Mouse (Mus musculus) spleen, postnatal 0 days (tissue): Measurements from ENCODE around the gene Olfr1224-ps1. TPM values are rescaled to one million over a fixed set of nuclear protein-coding genes. Genes with fewer than 3 reads are reported as not detected.

Source experiments
- polyA plus RNA-seq: library from polyadenylated mRNA; unstranded; fragments of >200 nt; fragmentation: Nextera tagmentation; extraction: Ambion mirVana; gene quantifications from 2 replicates; pipeline ENCODE4 v1.2.1, GENCODE M21; 2015

Gene Olfr1224-ps1
- not detected in 2 replicates for polyA plus RNA-seq

DNA sequence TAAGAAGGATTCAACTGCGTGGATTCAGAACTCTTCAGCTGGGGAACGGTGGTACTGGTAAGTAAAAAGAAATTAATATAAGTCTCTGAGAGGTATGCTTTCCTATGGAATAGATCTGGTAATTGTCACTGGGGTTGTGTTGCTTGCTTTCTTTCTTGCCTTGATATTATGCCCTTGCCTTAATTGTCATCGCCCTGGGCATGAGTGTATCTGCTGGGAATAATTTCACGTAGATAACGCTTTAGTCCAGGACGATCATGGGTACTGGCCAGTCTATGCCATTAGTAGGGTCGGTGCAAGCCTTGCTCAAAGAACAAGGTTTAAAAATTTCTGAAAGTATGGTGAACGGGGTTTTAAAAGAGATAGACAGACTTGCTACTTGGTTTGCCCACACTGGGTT, at the start of gene Olfr1224-ps1:
TSS of gene Olfr1224-ps1 (minus strand) at position 101 of the 400 bp plus-strand sequence.

DNA sequence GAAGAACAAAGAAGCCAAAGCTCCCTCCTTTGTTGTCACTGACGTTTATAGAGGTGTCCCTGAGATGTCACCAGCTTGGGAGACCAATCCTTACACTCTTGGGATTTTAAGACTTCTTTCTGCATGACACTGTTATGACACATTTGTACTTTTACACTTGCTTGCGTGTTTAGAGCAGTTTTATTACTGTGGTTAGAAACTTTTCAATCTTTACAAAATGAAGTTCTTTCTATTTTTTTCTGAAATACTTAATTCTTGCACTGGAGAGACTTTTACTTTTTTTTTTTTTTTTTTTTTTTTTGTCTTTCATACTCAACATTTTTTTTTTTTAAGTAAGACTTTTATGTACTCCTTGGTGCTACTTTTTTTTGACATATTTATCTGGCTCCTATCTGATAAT, 36.1 kb upstream of the Olfr1224-ps1 start, which contains the start of gene Olfr1226:
TSS of gene Olfr1226 (minus strand) at position 101 of the 400 bp plus-strand sequence.

DNA sequence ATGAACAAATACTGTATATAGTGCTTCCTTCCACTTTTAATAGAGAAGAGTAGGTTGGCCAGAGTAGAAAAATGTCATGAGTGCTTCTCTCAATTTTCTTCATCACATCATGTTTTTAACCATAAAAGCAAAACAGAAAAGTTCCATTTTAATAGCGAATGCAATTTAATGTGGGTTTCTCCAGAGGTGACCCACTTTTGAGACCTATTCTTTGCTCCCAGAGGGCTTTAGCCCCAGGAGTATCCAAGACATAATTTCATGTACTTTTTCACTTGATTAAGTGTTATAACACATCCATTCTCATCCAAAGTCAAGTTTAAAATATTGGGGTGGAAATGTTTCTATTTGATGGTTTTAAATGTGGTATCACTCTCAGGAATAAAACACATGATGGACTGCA, 10.7 kb upstream of the Olfr1224-ps1 start, which contains the start of gene Olfr1225:
TSS of gene Olfr1225 (minus strand) at position 101 of the 400 bp plus-strand sequence.

DNA sequence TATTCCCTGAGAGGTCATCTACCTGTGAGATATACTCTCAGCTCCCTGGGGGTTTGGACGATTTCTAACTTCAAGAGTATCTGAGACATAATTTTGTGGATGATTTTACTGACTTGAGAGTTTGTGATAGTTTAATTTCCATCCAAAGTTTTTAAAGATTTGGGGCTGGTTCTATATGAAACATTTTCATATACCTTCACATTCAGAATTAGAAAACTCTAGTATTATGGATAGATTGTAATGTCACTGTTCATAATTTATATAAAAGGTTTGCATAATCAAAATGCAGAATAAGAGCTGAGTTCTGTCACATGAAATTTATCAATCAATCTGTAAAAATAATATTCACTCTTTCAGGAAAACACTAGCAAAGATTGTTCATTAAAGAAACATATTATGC, 12.4 kb downstream of the Olfr1224-ps1 start, which contains the start of gene Olfr1223:
TSS of gene Olfr1223 (minus strand) at position 101 of the 400 bp plus-strand sequence.

DNA sequence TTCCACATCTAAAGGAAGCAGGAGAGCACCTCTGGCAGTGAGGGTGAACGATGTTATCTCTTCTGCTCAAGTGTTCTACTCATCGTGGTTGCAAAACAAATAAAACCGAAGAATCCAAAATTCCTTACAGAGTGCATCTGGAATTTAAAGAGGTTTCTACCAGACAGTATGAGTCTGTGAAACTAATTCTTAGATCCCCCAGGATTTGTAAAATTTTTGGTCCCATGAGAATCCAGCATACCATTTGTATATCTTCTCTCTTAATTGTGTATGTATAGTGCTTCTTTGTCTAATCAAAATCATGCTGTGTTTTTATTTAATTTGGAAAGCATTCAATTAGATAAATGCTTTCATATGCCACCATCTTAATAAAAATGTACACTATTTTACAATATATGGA, 30.9 kb downstream of the Olfr1224-ps1 start, which contains the start of gene Olfr1222:
TSS of gene Olfr1222 (minus strand) at position 101 of the 400 bp plus-strand sequence.

DNA sequence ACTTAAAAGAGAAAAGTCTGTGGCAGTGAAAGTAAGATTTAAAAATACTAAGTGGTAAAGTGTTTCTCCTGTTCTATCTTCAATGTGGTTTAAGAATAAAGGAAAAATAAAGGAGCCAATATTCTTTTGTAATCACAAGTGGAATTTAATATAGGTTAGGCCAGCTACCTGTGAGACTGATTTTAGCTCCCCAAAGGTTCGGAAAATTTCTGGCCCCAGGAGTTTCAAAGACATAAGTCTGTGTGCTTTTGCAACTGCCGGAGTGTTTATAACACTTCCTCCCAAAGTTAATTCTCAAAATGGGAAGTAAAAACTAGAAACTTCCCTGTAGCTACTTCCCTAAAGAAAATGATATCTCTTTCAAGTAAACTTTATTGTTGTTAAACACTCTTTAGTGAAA, 46.7 kb downstream of the Olfr1224-ps1 start, which contains the start of gene Olfr1221:
TSS of gene Olfr1221 (minus strand) at position 101 of the 400 bp plus-strand sequence.

DNA sequence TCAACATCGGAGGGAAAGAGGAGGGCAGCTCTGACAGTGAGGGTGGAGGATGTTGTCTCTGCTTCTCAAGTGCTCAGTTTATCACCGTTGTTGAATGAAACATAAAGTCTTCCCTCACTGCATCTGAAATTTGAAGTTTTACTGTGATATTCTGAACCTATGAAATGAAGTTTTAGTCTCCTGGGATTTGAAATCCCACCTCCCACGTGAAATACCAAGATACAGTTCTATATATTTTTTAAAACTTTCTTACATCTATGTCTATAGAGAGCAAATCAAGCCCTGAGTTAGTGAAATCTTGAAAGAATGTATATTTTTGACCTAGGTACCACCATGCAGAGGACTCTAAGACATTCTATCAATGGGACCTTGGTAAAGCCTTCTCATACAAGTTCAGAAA, 57.2 kb downstream of the Olfr1224-ps1 start, which contains the start of gene Olfr1220:
TSS of gene Olfr1220 (minus strand) at position 101 of the 400 bp plus-strand sequence.

Other genes with a start within 250 kb of the Olfr1224-ps1 start
- not detected in 2 replicates for gene Olfr1209, start 248.9 kb downstream of the Olfr1224-ps1 start, polyA plus RNA-seq
- gene Olfr1211, start 226.0 kb downstream of the Olfr1224-ps1 start, polyA plus RNA-seq, result not detected in 2 replicates
- gene Olfr1212, start 210.1 kb downstream of the Olfr1224-ps1 start, polyA plus RNA-seq, result not detected in 2 replicates
- gene Gm13762, start 183.8 kb downstream of the Olfr1224-ps1 start, polyA plus RNA-seq, result not detected in 2 replicates
- not detected in 2 replicates for gene Olfr1214, start 171.4 kb downstream of the Olfr1224-ps1 start, polyA plus RNA-seq
- not detected in 2 replicates for gene Olfr1215, start 157.1 kb downstream of the Olfr1224-ps1 start, polyA plus RNA-seq
- gene Olfr1216, start 145.8 kb downstream of the Olfr1224-ps1 start, polyA plus RNA-seq, result not detected in 2 replicates
- not detected in 2 replicates for gene Olfr1217, start 132.0 kb downstream of the Olfr1224-ps1 start, polyA plus RNA-seq
- gene Olfr1218, start 102.9 kb downstream of the Olfr1224-ps1 start, polyA plus RNA-seq, result not detected in 2 replicates
- gene Olfr1219, start 80.6 kb downstream of the Olfr1224-ps1 start, polyA plus RNA-seq, result not detected in 2 replicates
- not detected in 2 replicates for gene Olfr1220, start 57.3 kb downstream of the Olfr1224-ps1 start, polyA plus RNA-seq
- gene Olfr1221, start 46.8 kb downstream of the Olfr1224-ps1 start, polyA plus RNA-seq, result not detected in 2 replicates
- gene Olfr1222, start 31.0 kb downstream of the Olfr1224-ps1 start, polyA plus RNA-seq, result not detected in 2 replicates
- gene Olfr1223, start 12.5 kb downstream of the Olfr1224-ps1 start, polyA plus RNA-seq, result not detected in 2 replicates
- gene Olfr1225, start 10.6 kb upstream of the Olfr1224-ps1 start, polyA plus RNA-seq, result not detected in 2 replicates
- gene Olfr1226, start 36.0 kb upstream of the Olfr1224-ps1 start, polyA plus RNA-seq, result not detected in 2 replicates
- not detected in 2 replicates for gene Olfr1228, start 90.0 kb upstream of the Olfr1224-ps1 start, polyA plus RNA-seq
- not detected in 2 replicates for gene Olfr1229, start 123.9 kb upstream of the Olfr1224-ps1 start, polyA plus RNA-seq
- gene Olfr1230, start 133.2 kb upstream of the Olfr1224-ps1 start, polyA plus RNA-seq, result not detected in 2 replicates
- gene Olfr1231, start 143.0 kb upstream of the Olfr1224-ps1 start, polyA plus RNA-seq, result not detected in 2 replicates
- gene Olfr1232, start 165.6 kb upstream of the Olfr1224-ps1 start, polyA plus RNA-seq, result not detected in 2 replicates
- not detected in 2 replicates for gene Olfr1233, start 178.3 kb upstream of the Olfr1224-ps1 start, polyA plus RNA-seq
- gene Olfr1234, start 200.8 kb upstream of the Olfr1224-ps1 start, polyA plus RNA-seq, result not detected in 2 replicates
- gene Olfr1238, start 245.6 kb upstream of the Olfr1224-ps1 start, polyA plus RNA-seq, result not detected in 2 replicates